Mouse (Mus musculus) MEL (cell line): ENCODE measurements around the gene Cacna2d4.

Experiments
- CTCF ChIP-seq, 3 experiments: IDR thresholded peaks in 2 of 3; conservative IDR thresholded peaks in 1 of 3; 2 replicates each; pipeline ENCODE4 v1.5.1; 2011 to 2012; ENCODE audit warnings: low read length in 3 of 3, low read depth in 2 of 3, mild to moderate bottlenecking in 2 of 3, improper control_type of control experiment in 1 of 3, inconsistent platforms in 1 of 3, mixed read lengths in 1 of 3, moderate library complexity in 1 of 3; ENCODE audit not compliant: control insufficient read depth in 1 of 3, insufficient read depth in 1 of 3, poor library complexity in 1 of 3, severe bottlenecking in 1 of 3
- POLR2A ChIP-seq, 2 experiments: IDR thresholded peaks; 2 replicates each; pipeline ENCODE4 v1.6.1; 2011 to 2012; ENCODE audit warnings: low read length in 2 of 2, mild to moderate bottlenecking in 2 of 2, control low read depth in 1 of 2, improper control_type of control experiment in 1 of 2, low read depth in 1 of 2, moderate library complexity in 1 of 2; ENCODE audit not compliant: control insufficient read depth in 1 of 2, insufficient read depth in 1 of 2, poor library complexity in 1 of 2
- POLR2AphosphoS2 ChIP-seq: IDR thresholded peaks from 2 replicates; pipeline ENCODE4 v1.6.1; 2011; ENCODE audit warnings: low read length, improper control_type of control experiment

DNA sequence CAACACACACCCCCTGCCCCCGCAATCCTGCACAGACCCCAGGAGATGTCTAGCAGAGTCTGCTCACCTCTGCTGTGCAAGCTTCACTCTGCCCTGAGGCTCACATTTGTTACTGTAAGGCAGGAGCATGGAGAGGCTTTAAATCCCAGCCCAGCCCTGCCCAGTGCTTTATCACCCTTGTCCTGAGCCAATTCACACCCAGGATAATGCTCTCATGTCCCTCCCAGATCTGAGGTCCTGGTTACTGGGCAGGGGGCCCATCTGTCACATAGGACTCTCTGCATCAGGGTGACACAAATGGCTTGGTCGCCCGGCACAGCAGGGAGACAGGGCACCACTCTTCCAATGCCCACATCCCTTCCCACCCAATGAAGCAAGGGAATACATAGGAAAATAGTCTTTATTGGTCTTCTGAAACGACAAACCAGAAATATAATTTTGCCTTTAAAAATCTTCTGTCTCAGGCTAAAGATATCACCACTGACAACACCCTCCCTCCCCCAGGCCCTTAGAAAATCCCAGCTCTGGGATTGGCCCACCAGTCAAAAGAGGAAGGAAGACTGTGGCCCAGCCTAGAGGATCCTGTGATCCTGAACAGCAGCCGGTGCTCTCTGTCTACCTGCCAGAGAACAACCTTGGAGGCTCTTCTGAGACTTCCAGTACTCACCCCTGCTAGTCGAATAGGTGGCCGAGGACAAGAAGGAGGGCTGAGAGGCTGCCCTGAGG is 78.6 kb downstream of the Cacna2d4 start:
- no peak for TF ChIP-seq POLR2AphosphoS2
- TF ChIP-seq CTCF (IDR thresholded peaks at IDR 0.05 in 2 of 3, conservative IDR thresholded peaks at IDR 0.05 in 1 of 3; ENCODE audit: control insufficient read depth in 1 of 3, insufficient read depth in 1 of 3, low read depth in 2 of 3, low read length in 3 of 3, poor library complexity in 1 of 3, severe bottlenecking in 1 of 3): no peak
- TF ChIP-seq POLR2A (IDR thresholded peaks at IDR 0.05; ENCODE audit: control insufficient read depth in 1 of 2, insufficient read depth in 1 of 2, low read depth in 1 of 2, low read length in 2 of 2, poor library complexity in 1 of 2): no peak
